Mouse (Mus musculus) midbrain, embryonic 10.5 days (tissue): ENCODE results near the gene Khdc3. TPM values are rescaled to one million over a fixed set of nuclear protein-coding genes. Genes with fewer than 3 reads are reported as not detected.
"Not testable (repeated sequence)": the region's sequence is repeated elsewhere in the genome, so short reads cannot be mapped to it uniquely, and the experiment has no call there.

Source experiments
- DNase-seq: peaks from one replicate; pipeline ENCODE4 v3.0.0-alpha.2; 2017; ENCODE audit warnings: low spot score
- H3K27ac ChIP-seq: fragments of 300-500 bp; sonication (generic); replicated peaks from 2 replicates; pipeline ENCODE4 v1.5.1; 2016; ENCODE audit warnings: mild to moderate bottlenecking
- H3K27me3 ChIP-seq: fragments of 300-500 bp; sonication (generic); 2 replicates; pipeline ENCODE4 v1.6.1; 2016; ENCODE audit warnings: low read depth, mild to moderate bottlenecking; ENCODE audit not compliant: poor library complexity, severe bottlenecking
- H3K36me3 ChIP-seq: fragments of 300-500 bp; sonication (generic); 2 replicates; pipeline ENCODE4 v1.6.1; 2016; ENCODE audit warnings: mild to moderate bottlenecking, moderate library complexity
- H3K4me1 ChIP-seq: fragments of 300-500 bp; sonication (generic); 2 replicates; pipeline ENCODE4 v1.6.1; 2016
- H3K4me3 ChIP-seq: fragments of 300-500 bp; sonication (generic); 2 replicates; pipeline ENCODE4 v1.5.1; 2016; ENCODE audit warnings: mild to moderate bottlenecking, moderate library complexity
- H3K9me3 ChIP-seq: fragments of 300-500 bp; sonication (generic); replicated peaks from 2 replicates; pipeline ENCODE4 v1.6.1; 2016; ENCODE audit warnings: mild to moderate bottlenecking
- WGBS: fragments of 180-500 bp; shearing (Covaris S2); methylation state at CpG from one replicate; pipeline ENCODE4 v1.1.7; 2016; 5-methylcytosine and 5-hydroxymethylcytosine counted together
- polyA plus RNA-seq: library from polyadenylated mRNA; unstranded; fragments of >200 nt; fragmentation: Nextera tagmentation; extraction: Ambion mirVana; gene quantifications from 2 replicates; pipeline ENCODE4 v1.2.1, GENCODE M21; 2016

The Khdc3 gene
- polyA plus RNA-seq, 1 experiment from 2014 or later, result not detected

DNA sequence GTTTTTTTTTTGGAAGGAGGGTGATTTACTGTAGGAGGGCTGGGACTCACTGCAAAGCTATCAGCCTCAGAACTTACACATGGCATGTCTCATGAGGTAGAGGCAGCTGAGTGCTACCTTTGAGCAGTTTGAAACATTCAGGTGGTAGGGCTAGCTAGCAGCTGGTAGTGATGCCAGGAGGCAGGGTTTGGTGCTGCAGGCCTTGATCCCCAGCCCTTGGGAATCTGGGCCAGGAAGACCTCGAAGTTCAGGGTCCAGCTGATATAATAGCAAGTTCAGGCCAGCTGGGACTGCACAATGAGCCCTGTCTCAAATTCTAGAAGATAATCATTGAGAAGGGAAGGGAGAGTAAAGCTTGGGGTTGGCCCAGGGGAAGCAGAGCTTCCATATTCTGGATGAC lies 3.5 kb downstream of the Khdc3 start:
- H3K9me3 ChIP-seq, result no peaks in the 10 kb centered on the region
- DNase-seq, result no peak
- H3K4me3 ChIP-seq, result no peak overlapping the region
- H3K27ac ChIP-seq, result no peak overlapping the region
- H3K27me3 ChIP-seq, result peaks cover 54% of the 10 kb centered on the region
- peaks cover 10% of the 10 kb centered on the region for H3K4me1 ChIP-seq
- WGBS, result 74% methylated on average over 1 of the region's 1 CpGs
- H3K36me3 ChIP-seq, result no peaks in the 10 kb centered on the region

DNA sequence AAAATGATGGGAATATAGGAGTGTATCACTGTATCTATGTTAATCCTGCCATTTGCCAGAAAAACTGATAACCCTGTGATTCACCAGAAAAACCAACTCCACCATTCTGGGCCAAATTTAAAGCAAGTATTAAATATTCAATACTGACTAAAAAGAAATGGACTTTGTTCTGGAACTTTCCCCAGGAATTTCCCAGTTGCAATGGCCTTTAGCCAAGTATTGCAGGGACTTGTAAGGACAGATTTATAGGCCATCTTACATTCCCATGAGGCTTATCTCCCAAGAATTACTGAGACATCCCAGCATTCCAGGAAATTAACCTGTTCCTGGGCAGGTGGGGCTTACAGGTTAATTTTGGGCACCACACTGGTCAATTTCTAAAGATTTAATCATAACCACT lies 4.1 kb downstream of the Khdc3 start:
- no peaks in the 10 kb centered on the region for H3K36me3 ChIP-seq
- no peak overlapping the region for H3K27ac ChIP-seq
- peaks cover 10% of the 10 kb centered on the region for H3K4me1 ChIP-seq
- no peak overlapping the region for H3K4me3 ChIP-seq
- H3K27me3 ChIP-seq, result peaks cover 54% of the 10 kb centered on the region
- no peaks in the 10 kb centered on the region for H3K9me3 ChIP-seq
- no peak for DNase-seq

DNA sequence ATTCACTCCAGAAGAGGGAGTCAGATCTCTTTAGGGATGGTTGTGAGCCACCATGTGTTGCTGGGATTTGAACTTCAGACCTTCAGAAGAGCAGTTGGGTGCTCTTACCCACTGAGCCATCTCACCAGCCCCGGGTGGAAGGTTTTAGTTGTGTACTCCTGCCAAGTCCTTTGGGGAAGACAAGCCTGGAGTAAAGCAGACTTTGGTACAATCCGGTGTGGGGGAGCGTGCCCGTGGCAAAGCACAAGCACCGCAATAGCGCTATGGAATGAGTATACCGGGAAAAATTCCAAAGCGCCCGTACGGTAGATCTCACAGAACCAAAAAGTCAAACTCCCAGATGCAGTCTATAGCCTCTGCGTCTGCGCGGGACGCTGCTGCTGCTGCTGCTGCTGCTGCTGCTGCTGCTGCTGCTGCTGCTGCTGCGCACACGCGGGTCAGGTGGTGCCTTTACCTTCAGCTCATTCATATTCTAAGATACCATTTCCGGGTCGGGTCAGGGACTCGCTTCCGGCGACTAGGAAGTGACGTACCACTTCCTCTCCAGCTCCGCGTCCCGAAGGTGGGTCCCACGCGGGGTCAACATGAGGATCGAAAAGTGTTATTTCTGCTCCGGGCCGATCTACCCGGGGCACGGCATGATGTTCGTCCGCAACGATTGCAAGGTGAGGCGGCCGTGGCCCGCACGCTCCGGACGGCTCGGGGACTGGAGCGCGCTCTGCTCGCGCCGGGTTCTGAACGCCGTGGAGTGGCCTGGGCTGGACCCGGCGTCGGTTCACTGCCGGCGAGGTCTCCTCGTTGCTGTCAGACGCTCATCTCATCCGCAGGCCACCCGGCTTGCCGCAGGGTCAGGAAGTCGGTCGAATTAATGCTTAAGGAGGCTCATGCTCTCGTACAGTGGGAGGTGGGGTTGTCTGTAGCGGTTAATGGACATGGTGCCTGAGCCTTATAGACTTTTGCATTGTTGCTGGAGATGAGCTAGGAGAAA lies 11.6 kb downstream of the Khdc3 start, which contains the start of gene Rsl24d1:
Gene Rsl24d1, plus strand, starts transcription at position 508 of the 988 bp plus-strand sequence.
- H3K4me1 ChIP-seq, result peaks cover 16% of the 10 kb centered on the region
- H3K4me3 ChIP-seq, result peak within 1 kb of the TSS; percentile 87
- under 1% methylated on average over 64 of the region's 64 CpGs for WGBS
- peak; percentile 87 for DNase-seq
- H3K27me3 ChIP-seq, result no peaks in the 10 kb centered on the region
- H3K9me3 ChIP-seq, result no peaks in the 10 kb centered on the region
- H3K36me3 ChIP-seq, result peaks cover 32% of the 10 kb centered on the region
- H3K27ac ChIP-seq, result peak within 1 kb of the TSS; percentile 86

DNA sequence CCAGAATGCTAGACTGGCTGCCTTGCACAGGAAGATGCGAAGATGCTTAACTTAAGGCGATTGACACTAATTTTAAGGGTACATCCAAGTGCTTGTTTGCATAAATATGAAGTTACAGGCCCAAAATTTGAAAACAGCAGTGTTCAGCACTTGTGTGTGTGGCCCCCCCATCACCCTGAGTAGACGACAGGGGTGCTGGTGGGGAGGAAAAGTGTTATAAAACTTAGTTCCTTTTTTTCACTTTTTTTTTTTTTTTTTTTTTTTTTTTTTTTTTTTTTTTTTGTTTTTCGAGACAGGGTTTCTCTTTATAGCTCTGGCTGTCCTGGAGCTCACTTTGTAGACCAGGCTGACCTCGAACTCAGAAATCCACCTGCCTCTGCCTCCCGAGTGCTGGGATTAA lies 15.1 kb downstream of the Khdc3 start:
- H3K27ac ChIP-seq, DNase-seq, H3K4me3 ChIP-seq, H3K27me3 ChIP-seq, H3K9me3 ChIP-seq: not testable (repeated sequence)
- Histone ChIP-seq H3K4me1 (peaks cover 16% of the 10 kb centered on the region), H3K36me3 (peaks cover 67% of the 10 kb centered on the region)
- 89% methylated on average over 5 of the region's 6 CpGs for WGBS

DNA sequence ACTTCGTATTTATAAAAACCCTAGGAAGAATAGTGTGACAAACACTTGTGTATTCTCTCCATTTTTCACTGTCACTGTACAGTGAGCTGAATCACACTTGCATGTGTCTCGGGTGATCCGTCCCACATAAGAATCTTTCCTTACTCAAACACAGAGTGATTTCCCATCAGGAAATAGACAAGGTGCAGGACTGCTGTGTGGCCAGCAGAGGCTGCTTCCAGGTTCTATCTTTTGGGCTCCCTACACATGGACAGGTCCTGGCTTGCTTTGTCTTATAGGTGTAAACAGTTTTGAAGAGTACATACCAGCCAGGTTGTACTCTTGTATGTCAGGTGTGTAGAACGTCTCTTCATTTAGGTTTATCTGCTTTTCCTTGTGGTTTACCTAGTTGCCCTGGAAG lies 16.4 kb downstream of the Khdc3 start:
- H3K27ac ChIP-seq, result no peak overlapping the region
- no peaks in the 10 kb centered on the region for H3K9me3 ChIP-seq
- H3K4me1 ChIP-seq, result peaks cover 9% of the 10 kb centered on the region
- no peak for DNase-seq
- H3K36me3 ChIP-seq, result peaks cover 80% of the 10 kb centered on the region
- WGBS, result 93% methylated on average over 4 of the region's 4 CpGs
- no peaks in the 10 kb centered on the region for H3K27me3 ChIP-seq
- H3K4me3 ChIP-seq, result no peak overlapping the region

DNA sequence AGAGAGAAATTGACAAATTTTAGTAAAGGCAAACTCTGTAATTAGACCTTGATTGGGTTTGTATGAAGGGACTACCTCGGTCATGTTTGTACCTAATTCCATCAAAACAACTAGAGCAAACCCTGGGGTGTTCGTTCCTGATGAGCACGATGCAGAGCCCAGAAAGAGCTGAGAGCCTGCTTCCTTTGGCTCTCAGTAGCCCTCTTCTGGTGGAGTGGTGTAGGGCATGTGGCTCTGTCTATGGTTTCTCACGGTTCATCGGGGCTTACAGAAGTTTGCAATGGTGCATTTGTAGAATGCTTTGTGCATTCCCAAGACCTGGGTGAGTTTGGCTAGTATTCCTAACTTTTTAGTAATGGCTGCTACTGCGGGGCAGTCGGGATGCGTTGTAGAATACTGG lies 20.1 kb downstream of the Khdc3 start:
- Histone ChIP-seq H3K36me3 (peaks cover 98% of the 10 kb centered on the region), H3K27me3 (no peaks in the 10 kb centered on the region), H3K27ac (no peak overlapping the region), H3K9me3 (no peaks in the 10 kb centered on the region), H3K4me1 (no peaks in the 10 kb centered on the region), H3K4me3 (no peak overlapping the region)
- WGBS, result 81% methylated on average over 8 of the region's 8 CpGs
- no peak for DNase-seq

DNA sequence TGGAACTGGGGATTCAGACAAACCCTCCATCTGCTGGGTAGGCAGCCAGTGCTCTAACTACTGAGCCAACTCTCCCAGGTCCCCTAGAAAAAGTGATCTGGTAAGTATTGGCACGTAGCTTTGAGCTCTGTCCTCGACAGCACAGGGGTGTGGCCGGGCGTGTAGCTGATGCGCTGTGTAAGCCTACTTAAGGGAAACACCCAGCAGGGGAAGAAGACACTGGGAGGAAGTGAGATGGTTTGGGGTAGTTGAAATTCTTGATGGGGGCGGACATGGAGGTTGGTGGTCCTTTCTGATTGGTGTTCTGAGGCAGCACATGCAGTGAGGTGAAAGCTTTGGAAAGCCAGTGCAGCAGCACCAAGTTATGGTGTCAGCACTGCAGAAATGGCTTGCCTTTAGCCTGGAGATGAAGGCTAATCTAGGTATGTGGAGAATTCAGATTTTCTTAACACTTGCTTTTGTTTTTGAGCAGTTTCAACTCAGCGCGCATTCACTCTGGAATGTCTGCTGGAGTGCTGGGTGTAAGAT lies 23.5 kb downstream of the Khdc3 start:
- 93% methylated on average over 8 of the region's 8 CpGs for WGBS

DNA sequence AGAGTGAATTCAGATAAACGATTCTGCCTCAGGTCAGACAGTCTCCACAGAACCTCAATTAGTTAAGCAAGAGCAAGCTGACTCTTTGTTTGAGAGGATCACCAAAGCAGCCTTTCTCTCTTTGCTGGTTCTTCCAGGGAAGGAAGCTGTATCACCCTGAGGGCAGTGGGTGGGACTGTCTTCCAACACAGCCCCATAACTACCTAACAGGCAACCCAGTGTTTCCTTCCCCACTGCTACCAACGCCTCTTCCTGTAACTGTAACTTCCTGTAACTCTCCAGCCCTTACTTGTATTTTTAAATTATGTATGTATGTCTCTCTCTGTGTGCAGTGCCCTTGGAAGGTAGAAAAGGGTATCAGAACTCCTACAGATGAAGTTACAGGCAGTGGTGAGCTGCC lies 25.8 kb downstream of the Khdc3 start:
- no peaks in the 10 kb centered on the region for H3K27me3 ChIP-seq
- H3K4me1 ChIP-seq, result peaks cover 9% of the 10 kb centered on the region
- H3K27ac ChIP-seq, result no peak overlapping the region
- WGBS, result 82% methylated on average over 2 of the region's 2 CpGs
- H3K9me3 ChIP-seq, result no peaks in the 10 kb centered on the region
- no peak overlapping the region for H3K4me3 ChIP-seq
- H3K36me3 ChIP-seq, result peaks cover 77% of the 10 kb centered on the region
- no peak for DNase-seq

More for the DNA sequence above, 23.5 kb downstream of the Khdc3 start:
- no peaks in the 10 kb centered on the region for H3K27me3 ChIP-seq
- peaks cover 100% of the 10 kb centered on the region for H3K36me3 ChIP-seq
- H3K9me3 ChIP-seq, result no peaks in the 10 kb centered on the region
- H3K27ac ChIP-seq, result no peak overlapping the region
- no peak overlapping the region for H3K4me3 ChIP-seq
- no peak for DNase-seq
- H3K4me1 ChIP-seq, result peaks cover 9% of the 10 kb centered on the region

DNA sequence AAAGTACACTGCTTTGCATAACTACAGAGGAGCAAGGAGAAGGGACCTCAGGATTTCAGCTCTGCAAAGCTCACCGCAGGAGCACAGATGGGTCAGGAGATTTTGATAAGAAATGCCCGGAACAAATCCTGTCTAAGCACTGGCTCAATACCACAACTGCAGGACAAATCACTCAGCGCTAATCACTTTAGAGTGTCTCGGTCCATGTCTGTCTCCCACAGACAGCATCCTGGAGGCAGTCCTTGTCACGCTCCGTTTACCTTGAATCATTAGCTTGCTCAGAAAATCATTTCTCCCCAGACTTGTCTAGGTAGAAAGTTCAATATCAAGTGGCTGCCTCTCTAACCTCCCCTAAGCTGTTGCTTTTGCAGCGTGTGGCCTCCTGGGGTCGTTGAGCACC lies 28.2 kb downstream of the Khdc3 start:
- Histone ChIP-seq H3K27ac (no peak overlapping the region), H3K36me3 (peaks cover 53% of the 10 kb centered on the region), H3K4me1 (peaks cover 9% of the 10 kb centered on the region), H3K4me3 (no peak overlapping the region), H3K9me3 (no peaks in the 10 kb centered on the region), H3K27me3 (no peaks in the 10 kb centered on the region)
- no peak for DNase-seq
- 71% methylated on average over 8 of the region's 8 CpGs for WGBS

DNA sequence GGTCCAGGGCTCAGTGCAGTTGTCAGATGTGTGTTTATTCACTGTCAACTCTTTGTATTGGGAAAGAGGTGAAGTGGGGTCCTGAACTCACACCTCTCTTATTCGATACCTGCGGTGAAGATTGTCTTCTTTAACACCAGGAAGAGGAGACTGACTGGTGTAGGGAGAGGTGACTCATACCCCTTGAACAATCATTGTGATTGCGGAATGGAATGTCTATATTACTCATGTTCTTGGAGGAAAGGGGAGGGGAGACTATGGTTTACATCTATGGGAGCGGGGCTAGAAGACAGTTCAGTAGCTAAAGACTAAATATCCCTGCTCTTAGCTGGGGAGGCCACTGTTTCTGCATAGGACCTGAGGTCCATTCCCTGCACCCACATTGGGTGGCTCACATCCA lies 28.9 kb downstream of the Khdc3 start:
- Histone ChIP-seq H3K9me3 (no peaks in the 10 kb centered on the region), H3K36me3 (peaks cover 46% of the 10 kb centered on the region), H3K4me3 (no peak overlapping the region)

DNA sequence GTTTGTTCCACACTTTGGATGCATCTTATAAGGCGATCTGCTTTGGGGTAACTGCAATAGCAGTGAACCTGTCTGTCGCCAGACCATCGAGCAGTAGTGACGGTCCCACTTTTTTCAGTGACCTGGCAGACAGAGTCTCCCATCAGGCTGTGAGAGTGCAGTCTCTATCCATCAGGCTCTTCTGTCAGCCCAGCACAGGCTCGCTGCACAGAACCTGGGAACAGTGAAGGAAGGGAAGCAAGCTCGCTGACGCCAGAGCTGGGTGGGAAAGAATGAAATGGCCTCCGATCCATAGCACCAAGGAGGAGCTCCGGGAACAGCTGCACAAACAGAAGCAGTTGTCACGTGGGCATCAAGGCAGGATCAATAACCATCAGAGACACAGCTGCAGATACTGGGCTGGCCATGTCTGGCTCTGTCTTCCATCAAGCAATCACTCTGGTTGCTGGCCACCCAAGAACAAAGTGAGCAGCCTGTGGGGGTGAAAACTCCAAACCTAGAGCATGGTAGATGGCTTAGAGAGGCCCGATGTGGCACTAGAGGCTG lies 35.8 kb downstream of the Khdc3 start:
- H3K9me3 ChIP-seq, result no peaks in the 10 kb centered on the region
- 74% methylated on average over 11 of the region's 11 CpGs for WGBS

More for the DNA sequence above, 28.9 kb downstream of the Khdc3 start:
- no peak for DNase-seq
- 94% methylated on average over 4 of the region's 4 CpGs for WGBS
- no peak overlapping the region for H3K27ac ChIP-seq
- no peaks in the 10 kb centered on the region for H3K27me3 ChIP-seq
- peaks cover 9% of the 10 kb centered on the region for H3K4me1 ChIP-seq

More for the DNA sequence above, 35.8 kb downstream of the Khdc3 start:
- no peak for DNase-seq
- Histone ChIP-seq H3K4me3 (no peak overlapping the region), H3K4me1 (no peaks in the 10 kb centered on the region), H3K27me3 (no peaks in the 10 kb centered on the region), H3K36me3 (no peaks in the 10 kb centered on the region), H3K27ac (no peak overlapping the region)
